Mouse (Mus musculus): ENCODE data around the gene Chst11. TPM values are rescaled to one million over a fixed set of nuclear protein-coding genes. Genes with fewer than 3 reads are reported as not detected.

Gene Chst11
- polyA plus RNA-seq, 1 experiment from 2014 or later: 4.1 TPM

DNA sequence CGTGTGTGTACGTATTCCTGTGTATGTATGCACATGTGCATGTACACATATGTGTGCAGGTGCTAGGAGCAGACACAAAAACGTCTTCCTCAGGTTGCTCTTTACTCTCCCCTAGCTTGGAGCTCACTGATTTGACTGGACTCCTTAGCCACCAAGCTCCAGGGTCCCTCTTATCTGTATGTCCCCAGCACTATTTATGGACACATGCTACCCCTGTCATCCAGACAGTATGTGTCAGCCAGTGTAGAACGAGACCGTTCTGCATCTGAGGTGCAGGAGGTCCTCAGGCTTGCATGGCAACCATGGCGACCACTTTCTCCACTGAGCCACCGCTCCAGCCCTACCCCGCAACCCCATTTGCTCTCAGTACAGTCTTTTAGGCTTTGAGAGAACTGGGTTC lies 93.4 kb downstream of the Chst11 start:
- Histone ChIP-seq H3K4me2 (peak overlapping the region; percentile 46), H3K4me1 (replicated peaks) (peaks cover 62% of the 10 kb centered on the region), H3K4me3 (no peak overlapping the region), H3K27ac (ENCODE audit: poor library complexity, severe bottlenecking) (peak overlapping the region; percentile 86), H3K9ac (no peak overlapping the region), H3K36me3 (no peaks in the 10 kb centered on the region), H3K9me3 (replicated peaks) (no peaks in the 10 kb centered on the region), H3K27me3 (replicated peaks) (no peaks in the 10 kb centered on the region)
- ATAC-seq (ENCODE audit: insufficient number of reproducible peaks, low FRiP score): no peak; the same call in 1 of the 2 replicates
- 51% methylated on average over 8 of the region's 8 CpGs for WGBS

DNA sequence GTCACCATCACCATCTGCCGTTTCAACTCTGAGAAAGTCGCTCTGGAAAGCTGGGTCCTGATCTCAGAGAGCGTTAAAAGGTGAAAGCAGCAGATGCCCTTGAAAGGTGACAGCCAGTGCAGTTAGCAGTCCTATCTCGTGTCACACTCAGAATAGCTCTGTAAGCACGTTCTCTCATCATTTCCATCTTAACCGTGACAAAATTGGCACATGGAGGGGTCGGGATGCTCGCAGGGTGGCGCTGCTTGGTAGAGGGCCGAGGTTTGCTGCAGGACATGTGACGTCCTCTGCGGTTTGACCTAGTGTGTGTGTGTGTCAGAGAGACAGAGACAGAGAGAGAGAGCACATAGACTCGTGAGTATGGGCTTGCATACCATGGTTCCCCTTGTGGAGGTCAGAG lies 94.5 kb downstream of the Chst11 start:
- no peak overlapping the region for H3K4me3 ChIP-seq
- H3K4me1 ChIP-seq (replicated peaks): peaks cover 69% of the 10 kb centered on the region
- 40% methylated on average over 13 of the region's 13 CpGs for WGBS
- H3K27ac ChIP-seq (ENCODE audit: poor library complexity, severe bottlenecking): peak overlapping the region; percentile 86
- H3K36me3 ChIP-seq: no peaks in the 10 kb centered on the region
- peak overlapping the region; percentile 21 for H3K4me2 ChIP-seq
- no peaks in the 10 kb centered on the region for H3K9me3 ChIP-seq (replicated peaks)
- peak; percentile 15; the same call in 1 of the 2 replicates for ATAC-seq (ENCODE audit: insufficient number of reproducible peaks, low FRiP score)
- H3K9ac ChIP-seq: no peak overlapping the region
- H3K27me3 ChIP-seq (replicated peaks): no peaks in the 10 kb centered on the region

DNA sequence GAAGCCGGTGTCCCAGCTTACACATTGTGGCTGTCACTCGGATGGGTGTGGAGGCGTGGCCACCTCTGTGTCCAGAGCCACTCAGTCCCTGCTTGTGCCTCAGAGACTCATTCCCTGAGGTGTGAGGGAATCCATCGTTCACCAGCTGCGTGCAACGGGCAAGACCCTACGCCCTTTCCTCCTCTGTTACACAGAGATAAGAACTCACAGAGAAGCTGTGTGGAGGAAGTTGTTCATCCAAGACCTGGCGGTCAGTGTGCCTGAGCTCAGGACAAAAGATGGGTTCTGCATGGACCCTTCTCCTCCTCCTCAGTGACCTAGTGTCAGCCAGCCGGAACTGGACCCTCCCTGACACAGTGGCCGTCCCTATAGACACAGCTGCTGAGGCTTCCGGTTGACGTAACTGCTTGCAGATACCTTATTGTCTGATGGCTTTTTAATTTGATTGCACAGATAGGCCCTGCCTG lies 95.0 kb downstream of the Chst11 start:
- no peaks in the 10 kb centered on the region for H3K27me3 ChIP-seq (replicated peaks)
- peak overlapping the region; percentile 86 for H3K27ac ChIP-seq (ENCODE audit: poor library complexity, severe bottlenecking)
- 0 out of 2 replicates have a peak overlapping the region, but pooled peaks have one; percentile 6 for H3K9ac ChIP-seq
- peak overlapping the region; percentile 21; the same call in 1 of the 2 replicates for H3K4me2 ChIP-seq
- ATAC-seq (ENCODE audit: insufficient number of reproducible peaks, low FRiP score): peak; percentile 46
- peaks cover 73% of the 10 kb centered on the region for H3K4me1 ChIP-seq (replicated peaks)
- H3K9me3 ChIP-seq (replicated peaks): no peaks in the 10 kb centered on the region
- H3K36me3 ChIP-seq: no peaks in the 10 kb centered on the region
- WGBS: 26% methylated on average over 12 of the region's 12 CpGs
- H3K4me3 ChIP-seq: no peak overlapping the region

DNA sequence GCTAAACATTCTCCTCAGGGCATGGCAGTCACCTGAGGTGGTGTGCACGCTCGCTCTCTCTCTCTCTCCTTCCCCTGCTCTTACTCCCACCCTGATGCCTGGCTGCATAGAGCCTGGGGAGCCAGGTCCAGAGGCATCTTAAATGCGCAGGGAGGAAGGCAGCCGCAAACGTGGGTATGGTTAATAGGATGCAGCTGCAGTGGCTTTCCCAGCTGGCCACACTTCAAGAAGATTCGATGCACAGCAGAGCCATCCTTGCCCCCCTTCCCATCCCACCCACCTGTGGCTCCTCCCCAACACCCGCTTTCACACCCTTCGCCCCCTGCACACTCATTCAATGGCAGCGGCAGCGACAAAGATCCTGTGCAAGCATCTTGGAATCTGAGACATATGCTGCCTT lies 95.6 kb downstream of the Chst11 start:
- Histone ChIP-seq H3K4me3 (no peak overlapping the region), H3K9ac (0 out of 2 replicates have a peak overlapping the region, but pooled peaks have one; percentile 6), H3K36me3 (no peaks in the 10 kb centered on the region), H3K27ac (ENCODE audit: poor library complexity, severe bottlenecking) (0 out of 2 replicates have a peak overlapping the region, but pooled peaks have one; percentile 86), H3K4me2 (no peak overlapping the region), H3K27me3 (replicated peaks) (no peaks in the 10 kb centered on the region), H3K9me3 (replicated peaks) (no peaks in the 10 kb centered on the region), H3K4me1 (replicated peaks) (peaks cover 76% of the 10 kb centered on the region)
- no peak for ATAC-seq (ENCODE audit: insufficient number of reproducible peaks, low FRiP score)
- WGBS: 62% methylated on average over 10 of the region's 10 CpGs

DNA sequence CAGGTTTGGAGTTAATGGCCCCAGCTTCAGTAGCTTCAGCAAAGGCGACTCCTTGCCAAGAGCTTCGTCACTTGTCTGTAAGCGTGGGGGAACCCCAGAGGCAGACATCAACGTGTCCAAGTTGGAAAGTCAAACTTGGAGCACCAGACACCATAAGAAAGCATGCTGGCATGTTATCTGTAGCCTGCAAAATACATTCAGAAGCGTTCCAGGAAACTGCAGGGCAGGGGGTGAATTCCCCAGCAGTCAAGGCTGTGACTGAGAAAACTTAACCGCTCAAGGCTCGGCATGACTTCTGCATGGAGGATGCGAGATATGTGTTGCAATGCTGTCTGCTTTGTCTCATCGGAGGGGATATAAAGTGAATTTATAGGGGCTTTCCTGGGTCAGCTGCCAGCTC lies 98.6 kb downstream of the Chst11 start:
- H3K27ac ChIP-seq (ENCODE audit: poor library complexity, severe bottlenecking): peak overlapping the region; percentile 37
- no peak overlapping the region for H3K4me3 ChIP-seq
- no peaks in the 10 kb centered on the region for H3K27me3 ChIP-seq (replicated peaks)
- H3K9ac ChIP-seq: no peak overlapping the region
- no peaks in the 10 kb centered on the region for H3K9me3 ChIP-seq (replicated peaks)
- peaks cover 74% of the 10 kb centered on the region for H3K4me1 ChIP-seq (replicated peaks)
- H3K4me2 ChIP-seq: peak overlapping the region; percentile 40
- 22% methylated on average over 9 of the region's 9 CpGs for WGBS
- no peaks in the 10 kb centered on the region for H3K36me3 ChIP-seq
- ATAC-seq (ENCODE audit: insufficient number of reproducible peaks, low FRiP score): peak; percentile 50; the same call in 1 of the 2 replicates

DNA sequence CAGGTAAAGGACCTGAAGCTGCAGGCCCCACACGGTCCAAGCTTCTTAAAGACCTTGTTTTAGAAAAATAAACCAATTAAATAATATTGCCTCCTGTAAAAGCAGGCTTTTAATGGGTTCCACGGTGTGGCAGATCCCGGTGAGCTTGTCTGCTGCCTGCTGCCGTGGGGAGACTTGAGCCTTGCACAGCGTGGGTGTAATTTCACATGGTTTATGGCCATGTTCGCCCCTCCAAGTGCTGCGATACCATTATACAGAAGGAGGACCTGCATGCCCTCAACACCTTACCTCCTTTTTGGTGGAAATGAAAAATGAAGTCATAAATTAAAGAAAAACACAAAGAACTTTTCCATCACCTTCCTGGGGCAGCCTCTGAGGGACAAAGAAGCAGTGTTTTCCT lies 103.0 kb downstream of the Chst11 start:
- Histone ChIP-seq H3K9me3 (replicated peaks) (no peaks in the 10 kb centered on the region), H3K4me3 (no peak overlapping the region), H3K27me3 (replicated peaks) (no peaks in the 10 kb centered on the region), H3K4me1 (replicated peaks) (peaks cover 51% of the 10 kb centered on the region), H3K27ac (ENCODE audit: poor library complexity, severe bottlenecking) (no peak overlapping the region), H3K36me3 (no peaks in the 10 kb centered on the region), H3K9ac (no peak overlapping the region), H3K4me2 (no peak overlapping the region)
- 70% methylated on average over 7 of the region's 7 CpGs for WGBS
- ATAC-seq (ENCODE audit: insufficient number of reproducible peaks, low FRiP score): no peak

DNA sequence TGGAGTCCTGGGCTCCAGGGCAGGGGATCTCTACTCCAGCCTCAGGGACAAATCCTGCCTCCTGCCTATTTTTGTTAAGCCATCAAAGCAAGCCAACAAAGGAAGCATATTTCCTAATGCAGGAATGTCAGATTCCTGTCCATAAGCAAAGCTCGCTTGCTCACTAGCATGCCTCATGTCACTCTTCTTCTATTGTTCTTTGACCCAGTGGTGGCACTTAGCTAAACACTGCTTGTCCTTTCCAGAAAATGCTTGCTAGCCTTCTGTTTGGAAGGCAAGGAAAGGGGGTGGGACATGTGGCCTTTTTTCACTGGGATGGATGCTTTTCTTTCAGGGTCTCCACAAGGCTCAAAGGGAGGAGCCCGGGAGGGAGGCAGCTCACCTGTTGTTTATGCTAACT lies 103.5 kb downstream of the Chst11 start:
- H3K36me3 ChIP-seq: no peaks in the 10 kb centered on the region
- peaks cover 51% of the 10 kb centered on the region for H3K4me1 ChIP-seq (replicated peaks)
- H3K9ac ChIP-seq: no peak overlapping the region
- no peak for ATAC-seq (ENCODE audit: insufficient number of reproducible peaks, low FRiP score)
- H3K27me3 ChIP-seq (replicated peaks): no peaks in the 10 kb centered on the region
- 65% methylated on average over 2 of the region's 2 CpGs for WGBS
- no peak overlapping the region for H3K4me3 ChIP-seq
- H3K4me2 ChIP-seq: no peak overlapping the region
- no peak overlapping the region for H3K27ac ChIP-seq (ENCODE audit: poor library complexity, severe bottlenecking)
- no peaks in the 10 kb centered on the region for H3K9me3 ChIP-seq (replicated peaks)

DNA sequence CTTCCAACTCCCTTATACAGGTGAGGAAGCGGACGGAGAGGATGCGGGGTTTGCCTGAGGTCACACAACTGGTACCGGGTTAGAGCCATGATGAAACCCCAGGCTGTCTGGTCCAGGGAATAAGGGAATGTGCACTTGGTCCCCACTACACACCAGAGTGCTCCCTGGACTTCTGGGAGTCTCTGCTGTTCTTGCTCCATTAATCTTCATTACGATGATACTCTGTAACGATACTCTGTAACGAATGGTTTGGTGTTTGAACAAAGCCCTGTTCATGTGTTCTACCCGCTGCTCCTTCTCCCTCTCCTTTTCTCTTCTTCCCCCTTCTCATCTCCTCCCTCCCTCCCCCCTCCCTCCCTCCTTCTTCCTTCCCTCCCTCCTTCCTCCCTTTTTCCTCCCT lies 104.9 kb downstream of the Chst11 start:
- no peaks in the 10 kb centered on the region for H3K9me3 ChIP-seq (replicated peaks)
- no peak overlapping the region for H3K4me3 ChIP-seq
- H3K4me2 ChIP-seq: no peak overlapping the region
- no peak overlapping the region for H3K27ac ChIP-seq (ENCODE audit: poor library complexity, severe bottlenecking)
- ATAC-seq (ENCODE audit: insufficient number of reproducible peaks, low FRiP score): no peak
- H3K27me3 ChIP-seq (replicated peaks): no peaks in the 10 kb centered on the region
- 86% methylated on average over 8 of the region's 8 CpGs for WGBS
- H3K36me3 ChIP-seq: no peaks in the 10 kb centered on the region
- H3K4me1 ChIP-seq (replicated peaks): peaks cover 48% of the 10 kb centered on the region
- H3K9ac ChIP-seq: no peak overlapping the region

DNA sequence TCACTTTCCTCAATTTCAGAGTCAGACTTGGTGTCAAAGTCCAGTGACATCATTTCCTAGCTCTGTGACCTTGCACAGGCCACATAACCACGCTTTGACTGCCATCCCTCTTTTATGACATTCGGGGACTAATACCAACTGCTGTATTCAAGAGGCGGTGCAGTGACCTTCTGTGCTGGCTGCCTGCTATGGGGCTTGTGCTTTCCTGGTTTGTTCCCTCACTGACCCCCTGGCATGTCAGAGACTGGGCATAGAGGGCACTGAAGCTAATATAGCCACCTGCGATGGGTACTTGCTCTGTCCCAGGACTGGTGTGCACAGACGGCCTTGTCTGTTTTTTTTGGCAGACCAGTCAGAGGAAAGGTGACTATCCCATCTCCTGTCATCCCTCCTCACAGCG lies 108.4 kb downstream of the Chst11 start:
- H3K4me2 ChIP-seq: no peak overlapping the region
- no peaks in the 10 kb centered on the region for H3K9me3 ChIP-seq (replicated peaks)
- no peak for ATAC-seq (ENCODE audit: insufficient number of reproducible peaks, low FRiP score)
- 72% methylated on average over 6 of the region's 6 CpGs for WGBS
- H3K4me3 ChIP-seq: no peak overlapping the region
- peaks cover 39% of the 10 kb centered on the region for H3K4me1 ChIP-seq (replicated peaks)
- no peak overlapping the region for H3K9ac ChIP-seq
- H3K27me3 ChIP-seq (replicated peaks): no peaks in the 10 kb centered on the region
- H3K36me3 ChIP-seq: no peaks in the 10 kb centered on the region
- no peak overlapping the region for H3K27ac ChIP-seq (ENCODE audit: poor library complexity, severe bottlenecking)

DNA sequence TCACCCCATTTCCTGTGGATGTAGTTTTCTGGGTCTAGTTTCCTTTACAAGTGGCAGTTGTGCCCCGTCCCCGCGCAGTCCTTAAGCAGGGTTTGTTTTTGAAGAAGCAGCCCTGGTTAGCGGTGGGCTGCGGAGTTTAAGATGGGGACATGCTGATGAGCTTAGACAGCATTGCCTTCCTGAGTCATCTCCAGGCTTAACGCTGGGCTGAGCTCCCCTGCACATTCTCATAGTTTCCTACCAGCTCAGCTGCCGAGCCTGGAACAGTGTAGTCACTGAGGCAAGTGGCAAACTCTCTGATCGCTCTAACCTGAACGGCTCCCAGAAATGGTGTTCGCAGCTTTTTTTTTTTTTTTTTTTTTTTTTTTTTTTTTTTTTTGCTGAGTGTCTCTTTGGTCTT lies 109.0 kb downstream of the Chst11 start:
- Histone ChIP-seq H3K36me3 (no peaks in the 10 kb centered on the region), H3K9ac (no peak overlapping the region), H3K27me3 (replicated peaks) (no peaks in the 10 kb centered on the region), H3K27ac (ENCODE audit: poor library complexity, severe bottlenecking) (no peak overlapping the region), H3K9me3 (replicated peaks) (no peaks in the 10 kb centered on the region), H3K4me3 (no peak overlapping the region), H3K4me1 (replicated peaks) (peaks cover 34% of the 10 kb centered on the region), H3K4me2 (no peak overlapping the region)
- WGBS: 66% methylated on average over 10 of the region's 10 CpGs
- no peak for ATAC-seq (ENCODE audit: insufficient number of reproducible peaks, low FRiP score)

DNA sequence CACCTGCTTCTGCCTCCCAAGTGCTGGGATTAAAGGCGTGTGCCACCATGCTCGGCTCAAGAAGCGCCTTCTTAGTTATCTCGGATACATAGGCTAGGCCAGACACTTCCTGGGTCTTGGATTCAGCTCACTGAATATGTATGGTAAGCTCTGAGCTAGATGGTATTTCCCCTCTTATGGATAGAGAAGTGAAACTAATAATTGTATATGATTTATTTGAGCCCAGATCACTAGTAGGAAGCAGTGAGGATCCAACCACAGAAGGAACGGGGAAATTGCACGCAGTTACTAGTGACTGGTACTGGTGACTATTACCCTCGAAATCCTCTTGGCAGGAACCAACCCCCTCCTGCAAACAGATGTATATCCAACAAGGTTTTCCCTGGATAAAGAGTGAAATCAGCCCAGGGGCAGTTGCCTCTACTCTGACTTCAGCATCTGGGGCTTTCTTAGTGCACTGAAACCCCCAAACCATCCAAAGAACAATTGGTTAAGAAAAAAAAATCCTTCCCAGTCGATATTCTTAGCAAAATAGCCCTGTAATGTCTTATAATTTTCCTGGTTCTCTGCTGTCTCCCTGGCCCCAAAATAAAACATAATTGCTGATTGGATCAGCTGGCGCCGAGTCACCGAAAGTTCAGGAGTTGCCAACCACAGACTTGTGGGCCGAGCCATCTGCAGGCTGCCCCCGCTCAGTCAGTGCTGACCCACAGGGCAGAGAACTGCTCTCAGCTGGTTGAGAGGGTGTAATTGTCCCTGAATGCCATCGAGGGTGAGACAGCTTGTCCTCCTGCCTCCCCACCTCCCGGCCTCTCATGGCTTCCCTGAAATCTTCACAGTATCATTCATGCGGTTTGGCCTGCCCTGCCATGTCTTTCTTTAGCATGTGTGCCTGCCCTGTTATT lies 109.8 kb downstream of the Chst11 start:
- no peak overlapping the region for H3K9ac ChIP-seq
- H3K4me1 ChIP-seq (replicated peaks): peaks cover 33% of the 10 kb centered on the region
- H3K4me2 ChIP-seq: no peak overlapping the region
- no peaks in the 10 kb centered on the region for H3K36me3 ChIP-seq
- H3K4me3 ChIP-seq: no peak overlapping the region
- H3K27ac ChIP-seq (ENCODE audit: poor library complexity, severe bottlenecking): no peak overlapping the region
- 75% methylated on average over 16 of the region's 16 CpGs for WGBS
- ATAC-seq (ENCODE audit: insufficient number of reproducible peaks, low FRiP score): no peak
- no peaks in the 10 kb centered on the region for H3K9me3 ChIP-seq (replicated peaks)
- H3K27me3 ChIP-seq (replicated peaks): no peaks in the 10 kb centered on the region
